Mouse (Mus musculus) embryonic facial prominence, embryonic 11.5 days (tissue): ENCODE data around the gene Gm21887. TPM values are rescaled to one million over a fixed set of nuclear protein-coding genes. Genes with fewer than 3 reads are reported as not detected.
A peak's percentile ranks its signal among the peaks of the same experiment; 100 is the strongest.
"Not testable (repeated sequence)": the region's sequence is repeated elsewhere in the genome, so short reads cannot be mapped to it uniquely, and the experiment has no call there.

Experiments used
- ATAC-seq: fragments of 200-750 bp; cut with Nextera tagmentation; replicated peaks from 2 replicates; pipeline ENCODE4 v1.8.0; 2017; ENCODE audit warnings: low read depth; ENCODE audit not compliant: insufficient number of reproducible peaks, low FRiP score, low TSS enrichment
- DNase-seq: peaks from one replicate; pipeline ENCODE4 v3.0.0-alpha.2; 2015; ENCODE audit warnings: low spot score
- H3K27ac ChIP-seq: fragments of 300-500 bp; sonication (generic); replicated peaks from 2 replicates; pipeline ENCODE4 v1.5.1; 2014; ENCODE audit warnings: mild to moderate bottlenecking, low read depth, low read length, control low read depth
- H3K27me3 ChIP-seq: fragments of 300-500 bp; sonication (generic); 2 replicates; pipeline ENCODE4 v1.6.1; 2014; ENCODE audit warnings: mild to moderate bottlenecking, low read length, moderate library complexity, mixed read lengths; ENCODE audit not compliant: control insufficient read depth, insufficient read depth
- H3K36me3 ChIP-seq: fragments of 300-500 bp; sonication (generic); replicated peaks from 2 replicates; pipeline ENCODE4 v1.6.1; 2014; ENCODE audit warnings: low read depth, mild to moderate bottlenecking, low read length, moderate library complexity, mixed read lengths; ENCODE audit not compliant: control insufficient read depth, insufficient read depth
- H3K4me1 ChIP-seq: fragments of 300-500 bp; sonication (generic); 2 replicates; pipeline ENCODE4 v1.6.1; 2014; ENCODE audit warnings: low read length, mixed read lengths; ENCODE audit not compliant: control insufficient read depth, insufficient read depth
- H3K4me2 ChIP-seq: fragments of 300-500 bp; sonication (generic); 2 replicates; pipeline ENCODE4 v1.6.1; 2014; ENCODE audit warnings: low read depth, mild to moderate bottlenecking, control low read depth, low read length, moderate library complexity
- H3K4me3 ChIP-seq: fragments of 300-500 bp; sonication (generic); 2 replicates; pipeline ENCODE4 v1.5.1; 2014; ENCODE audit warnings: low read depth, low read length, control low read depth
- H3K9ac ChIP-seq: fragments of 300-500 bp; sonication (generic); replicated peaks from 2 replicates; pipeline ENCODE4 v1.6.1; 2014; ENCODE audit warnings: mild to moderate bottlenecking, control low read depth, low read length
- H3K9me3 ChIP-seq: fragments of 300-500 bp; sonication (generic); replicated peaks from 2 replicates; pipeline ENCODE4 v1.6.1; 2016; ENCODE audit warnings: mild to moderate bottlenecking, low read length, inconsistent platforms, mixed read lengths; ENCODE audit not compliant: control insufficient read depth
- WGBS: fragments of 180-500 bp; shearing (Covaris S2); extraction: QIAGEN DNeasy Blood & Tissue Kit; methylation state at CpG from one replicate; pipeline ENCODE4 v1.1.7; 2014; 5-methylcytosine and 5-hydroxymethylcytosine counted together
- polyA plus RNA-seq: library from polyadenylated mRNA; unstranded; fragments of >200 nt; fragmentation: Nextera tagmentation; extraction: Ambion mirVana; gene quantifications from 2 replicates; pipeline ENCODE4 v1.2.1, GENCODE M21; 2014

Gene Gm21887
- polyA plus RNA-seq, 1 experiment from 2014 or later, result 162 TPM

DNA sequence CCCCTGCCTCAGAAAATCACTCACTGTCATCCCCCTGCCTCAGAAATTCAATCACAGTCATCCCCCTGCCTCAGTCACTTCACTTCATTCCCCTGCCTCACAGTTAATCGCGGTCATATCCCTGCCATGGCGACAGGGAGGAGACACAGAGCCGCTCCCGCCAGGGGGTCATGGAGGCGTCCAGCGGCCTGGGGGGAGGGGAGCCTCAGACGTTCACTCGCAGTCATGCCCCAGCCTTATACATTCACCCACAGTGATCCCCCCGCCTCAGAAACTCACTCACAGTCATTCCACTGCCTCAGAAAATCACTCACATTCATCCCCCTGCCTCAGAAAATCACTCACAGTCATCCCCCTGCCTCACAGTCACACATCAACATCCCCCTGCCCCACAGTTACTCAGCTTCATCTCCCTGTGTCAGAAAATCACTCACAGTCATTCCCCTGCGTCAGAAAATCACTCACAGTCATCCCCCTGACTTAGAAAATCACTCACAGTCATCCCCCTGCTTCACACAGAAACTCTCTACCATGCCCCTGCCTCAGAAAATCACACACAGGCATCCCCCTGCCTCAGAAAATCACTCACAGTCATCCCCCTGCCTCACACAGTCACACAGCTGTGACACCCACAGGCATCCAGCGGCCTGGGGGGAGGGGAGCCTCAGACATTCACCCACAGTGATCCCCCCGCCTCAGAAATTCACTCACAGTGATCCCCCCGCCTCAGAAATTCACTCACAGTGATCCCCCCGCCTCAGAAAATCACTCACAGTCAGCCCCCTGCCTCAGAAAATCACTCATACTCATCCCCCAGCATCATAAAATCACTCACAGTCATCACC, 17.2 kb upstream of the Gm21887 start:
- not testable (repeated sequence) for H3K27ac ChIP-seq, H3K9ac ChIP-seq, ATAC-seq, H3K4me3 ChIP-seq, H3K4me1 ChIP-seq, H3K4me2 ChIP-seq, H3K27me3 ChIP-seq
- peaks cover 25% of the 10 kb centered on the region for H3K9me3 ChIP-seq
- peaks cover 22% of the 10 kb centered on the region for H3K36me3 ChIP-seq
- 14% methylated on average over 9 of the region's 15 CpGs for WGBS
- DNase-seq, result peak; percentile 0

DNA sequence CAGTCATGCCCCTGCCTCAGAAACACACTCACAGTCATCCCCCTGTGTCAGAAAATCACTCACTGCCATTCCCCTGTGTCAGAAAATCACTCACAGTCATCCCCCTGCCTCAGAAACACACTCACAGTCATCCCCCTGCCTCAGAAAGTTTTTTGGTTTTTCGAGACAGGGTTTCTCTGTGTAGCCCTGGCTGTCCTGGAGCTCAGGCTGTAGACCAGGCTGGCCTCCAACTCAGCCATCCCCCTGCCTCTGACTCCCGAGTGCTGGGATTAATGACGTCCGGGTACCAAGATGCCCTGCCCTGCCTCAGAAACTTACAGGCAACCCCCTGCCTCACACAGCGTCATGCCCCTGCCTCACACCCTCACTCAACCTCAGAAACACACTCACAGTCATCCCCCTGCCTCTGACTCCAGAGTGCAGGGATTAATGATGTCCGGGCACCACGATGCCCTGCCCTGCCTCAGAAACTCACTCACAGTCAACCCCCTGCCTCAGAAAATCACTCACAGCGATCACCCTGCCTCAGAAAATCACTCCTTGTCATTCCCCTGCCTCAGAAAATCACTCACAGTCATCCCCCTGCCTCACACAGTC, 16.4 kb upstream of the Gm21887 start:
- H3K9ac ChIP-seq, H3K27ac ChIP-seq, H3K4me2 ChIP-seq, H3K4me1 ChIP-seq, H3K27me3 ChIP-seq, DNase-seq, H3K4me3 ChIP-seq, ATAC-seq: not testable (repeated sequence)
- Histone ChIP-seq H3K36me3 (peaks cover 18% of the 10 kb centered on the region), H3K9me3 (peaks cover 21% of the 10 kb centered on the region)
- 13% methylated on average over 3 of the region's 8 CpGs for WGBS

GRCm38 (mm10) chrX:169994011-169994865, 15.2 kb upstream of the Gm21887 start:
- not testable (repeated sequence) for H3K9ac ChIP-seq, H3K4me3 ChIP-seq, H3K36me3 ChIP-seq, DNase-seq, ATAC-seq, H3K27ac ChIP-seq, H3K27me3 ChIP-seq, H3K4me1 ChIP-seq, H3K4me2 ChIP-seq
- H3K9me3 ChIP-seq, result peaks cover 18% of the 10 kb centered on the region
- 0% methylated on average over 1 of the region's 33 CpGs for WGBS

- H3K4me2 ChIP-seq, H3K36me3 ChIP-seq, H3K4me1 ChIP-seq, H3K4me3 ChIP-seq, H3K27me3 ChIP-seq, H3K27ac ChIP-seq, ATAC-seq, H3K9ac ChIP-seq: not testable (repeated sequence)
- H3K9me3 ChIP-seq, result peaks cover 14% of the 10 kb centered on the region
- WGBS, result 32% methylated on average over 2 of the region's 2 CpGs
- peak; percentile 4 for DNase-seq
Observed at GRCm38 (mm10) chrX:169994866-169995711, 14.4 kb upstream of the Gm21887 start.

- H3K36me3 ChIP-seq, H3K27ac ChIP-seq, H3K4me3 ChIP-seq, H3K4me1 ChIP-seq, ATAC-seq, H3K9ac ChIP-seq, H3K4me2 ChIP-seq, H3K27me3 ChIP-seq, H3K9me3 ChIP-seq: not testable (repeated sequence)
- peak; percentile 0 for DNase-seq
- WGBS, result 60% methylated on average over 1 of the region's 17 CpGs
Observed at GRCm38 (mm10) chrX:169995909-169996521, 13.4 kb upstream of the Gm21887 start.

- not testable (repeated sequence) for H3K4me2 ChIP-seq, ATAC-seq
- WGBS, result no CpG with 5 or more reads among the region's 46 CpGs
Observed at GRCm38 (mm10) chrX:169996926-169997325, 12.5 kb upstream of the Gm21887 start.

GRCm38 (mm10) chrX:169997456-169997853, 12.0 kb upstream of the Gm21887 start:
- H3K36me3 ChIP-seq, DNase-seq, H3K9ac ChIP-seq, H3K27me3 ChIP-seq, H3K4me1 ChIP-seq: not testable (repeated sequence)
- Histone ChIP-seq H3K4me2 (peak overlapping the region; percentile 67), H3K9me3 (peaks cover 10% of the 10 kb centered on the region), H3K27ac (0 out of 2 replicates have a peak overlapping the region, but pooled peaks have one; percentile 13), H3K4me3 (peak overlapping the region; percentile 37)
- 14% methylated on average over 35 of the region's 40 CpGs for WGBS
- 0 out of 2 replicates have a peak, but pooled peaks have one; percentile 3 for ATAC-seq

More at GRCm38 (mm10) chrX:169996926-169997325, 12.5 kb upstream of the Gm21887 start:
- H3K9ac ChIP-seq, H3K36me3 ChIP-seq, H3K27me3 ChIP-seq, H3K9me3 ChIP-seq, H3K4me1 ChIP-seq, DNase-seq, H3K27ac ChIP-seq, H3K4me3 ChIP-seq: not testable (repeated sequence)
